Mouse (Mus musculus): Measurements from ENCODE around the gene Wdr81.

The Wdr81 gene

DNA sequence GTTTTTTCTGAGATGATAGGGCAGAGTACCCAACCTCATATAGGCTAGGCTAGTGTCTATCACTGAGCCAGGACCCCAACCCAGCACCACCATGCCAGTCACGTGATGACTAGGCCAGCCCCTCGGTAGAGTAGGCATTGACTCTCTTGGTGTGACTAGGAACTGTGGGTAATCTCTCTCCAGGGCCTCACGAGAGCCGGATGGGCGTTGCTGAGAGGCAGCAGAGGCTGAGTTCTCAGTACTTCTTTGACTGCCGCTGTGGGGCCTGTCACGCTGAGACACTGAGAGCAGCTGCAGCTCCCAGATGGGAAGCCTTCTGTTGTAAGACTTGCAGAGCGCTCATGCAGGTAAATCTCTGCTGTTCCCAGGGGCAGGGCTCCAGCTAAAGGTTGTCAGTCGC, 54.4 kb downstream of the Wdr81 start:
- DNase-seq (ENCODE audit: low spot score in 2 of 2): no peak

DNA sequence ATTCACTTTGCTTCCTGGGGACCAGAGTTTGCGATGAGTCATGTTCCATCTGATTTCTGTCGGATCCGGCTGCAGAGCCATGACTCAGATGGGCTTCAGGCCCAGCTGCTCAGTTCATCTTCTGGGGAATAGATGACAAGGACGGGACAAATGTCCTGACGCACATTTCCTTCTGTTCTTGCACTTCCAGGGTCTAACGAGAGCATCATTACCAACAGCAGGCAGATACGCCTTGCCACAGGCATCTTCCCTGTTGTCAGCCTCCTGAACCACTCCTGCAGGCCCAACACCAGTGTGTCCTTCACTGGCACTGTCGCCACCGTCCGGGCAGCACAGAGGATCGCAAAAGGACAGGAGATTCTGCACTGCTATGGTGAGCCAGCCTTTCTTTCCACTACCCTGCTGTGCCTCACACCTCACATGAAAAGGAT, 55.1 kb downstream of the Wdr81 start:
- DNase-seq (ENCODE audit: low spot score in 2 of 2): no peak

DNA sequence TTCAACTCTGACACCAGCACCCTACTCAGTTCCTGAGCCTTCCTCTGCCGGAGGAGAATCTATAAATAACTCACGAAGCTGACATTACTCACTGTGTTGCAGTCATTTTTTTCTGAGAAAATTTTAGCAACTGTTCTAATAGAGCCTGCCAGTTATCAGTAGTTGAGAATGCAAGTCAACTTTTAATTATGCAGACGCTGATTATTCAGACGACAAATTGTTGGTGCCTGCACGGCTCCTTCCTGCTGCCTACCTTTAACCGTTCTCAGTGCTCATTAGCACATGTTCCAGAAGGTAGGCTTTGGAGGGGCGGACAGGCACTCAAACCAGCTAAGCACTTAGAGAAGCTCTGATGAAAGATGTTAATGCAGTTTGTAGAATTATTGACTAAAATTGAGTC, 57.1 kb downstream of the Wdr81 start:
- DNase-seq (ENCODE audit: low spot score in 2 of 2): no peak

DNA sequence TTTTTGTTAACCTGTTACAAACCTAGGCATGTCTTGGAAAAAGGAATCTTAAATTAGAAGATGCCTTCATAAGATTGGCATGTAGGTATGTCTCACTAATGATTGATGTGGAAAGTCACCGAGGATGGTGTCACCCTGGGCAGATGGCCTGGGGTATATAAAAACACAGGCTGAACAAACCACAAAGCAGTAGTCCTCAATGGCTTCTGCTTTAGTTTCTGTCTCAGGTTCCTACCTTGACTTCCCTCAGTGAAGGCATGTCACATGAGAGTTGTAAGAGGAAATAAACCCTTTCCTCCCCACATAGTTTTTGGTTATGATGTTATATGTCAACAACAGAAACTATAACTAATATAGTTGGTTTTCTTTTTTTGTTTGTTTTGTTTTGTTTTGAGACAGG, 58.9 kb downstream of the Wdr81 start:
- DNase-seq (ENCODE audit: low spot score in 2 of 2): no peak

All from cerebellum, postnatal 4 days (tissue).